9 mouse cellular contexts compared by ENCODE assay signal in genomic region chr2:127523950-127524729, GRCm38 (mm10). TPM values are rescaled to one million over a fixed set of nuclear protein-coding genes. Genes with fewer than 3 reads are reported as not detected.
A peak's percentile ranks its signal among the peaks of the same experiment; 100 is the strongest.
DNase-seq lines count a peak whose midpoint lies in the region; ATAC-seq lines count a peak whose summit lies in the region.
"Had no signal": no experiment of that assay in that cellular context is flagged by ENCODE, and none has a peak within 500 bp of the region (broad histone marks: within the 10 kb centered on the region; RNA-seq: fewer than 3 reads in every experiment).

No protein-coding gene starts in this region.

- peak; percentile 71 for ATAC-seq in common myeloid progenitor, adult 5-6 weeks (replicated peaks; ENCODE audit: low read depth, poor library complexity, severe bottlenecking)

- peak; percentile 37 to 43 for DNase-seq in kidney, postnatal 4 days
- DNase-seq in kidney, adult 8-10 months, result no peak
- DNase-seq in right cerebral cortex, postnatal 4 days, result peak; percentile 32
- no peak for DNase-seq in right cerebral cortex, postnatal 36 days (ENCODE audit: low spot score in 2 of 2)
- DNase-seq in retina, postnatal 1 day, result no peak
- no peak for DNase-seq in left cerebral cortex, adult 8-10 months (ENCODE audit: low spot score in 2 of 2)
- DNase-seq: spleen, adult 18-20 months; thymus, postnatal 36 days had no signal

RNA-seq across cellular contexts. Expression of gene Kcnip3, which starts 2.2 kb away (rescaled TPM):
- total RNA-seq in common myeloid progenitor, adult 5-6 weeks (2017), result 2.5 and 4.0 TPM in 2 replicates
- 100 to 1,000 TPM; 120 to 130 (median 126) TPM for total RNA-seq in left cerebral cortex, adult 8-10 months (2022)

RNA-seq across cellular contexts. Expression of gene Prom2, which starts 17.1 kb away (rescaled TPM):
- not detected in 2 replicates for total RNA-seq in common myeloid progenitor, adult 5-6 weeks (2017)
- total RNA-seq in left cerebral cortex, adult 8-10 months (2022), result under 1 TPM; 0.26 to 0.50 (median 0.38) TPM

Comparison
In these comparisons a context has a peak if more than half of its experiments do, and no peak if none do; other contexts are left out.
1. DNase-seq: peak in kidney, postnatal 4 days (2 of 2) and right cerebral cortex, postnatal 4 days (single experiment); none in kidney, adult 8-10 months (0 of 2), right cerebral cortex, postnatal 36 days (0 of 2), retina, postnatal 1 day (single experiment) and left cerebral cortex, adult 8-10 months (0 of 2).
2. RNA of gene Kcnip3, which starts 2.2 kb away (total RNA-seq): 120 to 130 TPM in left cerebral cortex, adult 8-10 months; 2.5 to 4.0 TPM in common myeloid progenitor, adult 5-6 weeks; every median in the first group is over 10 times any median in the second.